Mouse (Mus musculus) T-helper 1 cell (primary cell): ENCODE data around the gene Dpy30.

Source experiments
- in situ Hi-C: fragments of 300-600 bp; cut with MboI, MseI; formaldehyde crosslinking; loops from one replicate; pipeline ENCODE4 v1.15.1; 2025; ENCODE audit warnings: high pct_unique_total_duplicates

Gene Dpy30

GRCm38 (mm10) chr17:74264333-74265155 lies 59.2 kb downstream of the Dpy30 start:
- in situ Hi-C loops, result no loop called here

GRCm38 (mm10) chr17:74262415-74262814 lies 61.3 kb downstream of the Dpy30 start:
- in situ Hi-C loops, result no loop called here
